Mouse (Mus musculus): ENCODE data around the gene Sfmbt1. TPM values are rescaled to one million over a fixed set of nuclear protein-coding genes. Genes with fewer than 3 reads are reported as not detected.

The Sfmbt1 gene
- polyA plus RNA-seq, 1 experiment from 2014 or later, result 17.1 TPM

DNA sequence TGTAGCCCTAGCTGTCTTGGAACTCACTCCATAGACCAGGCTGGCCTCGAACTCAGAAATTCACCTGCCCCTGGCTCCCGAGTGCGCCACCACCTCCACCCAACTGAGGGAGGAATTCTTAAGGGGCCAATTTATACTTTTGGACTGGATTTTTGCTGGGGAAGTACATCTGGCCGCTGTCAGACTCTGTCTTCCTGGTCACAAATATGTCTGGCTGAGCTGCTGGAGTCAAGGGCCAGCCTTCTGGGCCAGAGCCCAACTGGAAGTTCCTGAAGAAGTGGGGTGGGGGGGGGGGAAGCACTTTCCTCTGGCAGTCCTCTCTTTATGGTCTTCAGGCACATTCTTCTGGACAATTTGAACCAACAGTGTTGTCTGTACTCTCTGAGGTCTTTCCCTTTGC, 113.4 kb downstream of the Sfmbt1 start:
- no peak overlapping the region for H3K4me3 ChIP-seq
- peak overlapping the region; percentile 43 for H3K4me2 ChIP-seq
- no peaks in the 10 kb centered on the region for H3K36me3 ChIP-seq
- peak overlapping the region; percentile 80 for H3K27ac ChIP-seq
- no peaks in the 10 kb centered on the region for H3K27me3 ChIP-seq (replicated peaks)
- H3K4me1 ChIP-seq, result peaks cover 67% of the 10 kb centered on the region
- 71% methylated on average over 4 of the region's 4 CpGs for WGBS (ENCODE audit: insufficient replicate concordance)
- ATAC-seq, result no peak
- H3K9me3 ChIP-seq (replicated peaks), result no peaks in the 10 kb centered on the region
- peak overlapping the region; percentile 33; the same call in 1 of the 2 replicates for H3K9ac ChIP-seq

DNA sequence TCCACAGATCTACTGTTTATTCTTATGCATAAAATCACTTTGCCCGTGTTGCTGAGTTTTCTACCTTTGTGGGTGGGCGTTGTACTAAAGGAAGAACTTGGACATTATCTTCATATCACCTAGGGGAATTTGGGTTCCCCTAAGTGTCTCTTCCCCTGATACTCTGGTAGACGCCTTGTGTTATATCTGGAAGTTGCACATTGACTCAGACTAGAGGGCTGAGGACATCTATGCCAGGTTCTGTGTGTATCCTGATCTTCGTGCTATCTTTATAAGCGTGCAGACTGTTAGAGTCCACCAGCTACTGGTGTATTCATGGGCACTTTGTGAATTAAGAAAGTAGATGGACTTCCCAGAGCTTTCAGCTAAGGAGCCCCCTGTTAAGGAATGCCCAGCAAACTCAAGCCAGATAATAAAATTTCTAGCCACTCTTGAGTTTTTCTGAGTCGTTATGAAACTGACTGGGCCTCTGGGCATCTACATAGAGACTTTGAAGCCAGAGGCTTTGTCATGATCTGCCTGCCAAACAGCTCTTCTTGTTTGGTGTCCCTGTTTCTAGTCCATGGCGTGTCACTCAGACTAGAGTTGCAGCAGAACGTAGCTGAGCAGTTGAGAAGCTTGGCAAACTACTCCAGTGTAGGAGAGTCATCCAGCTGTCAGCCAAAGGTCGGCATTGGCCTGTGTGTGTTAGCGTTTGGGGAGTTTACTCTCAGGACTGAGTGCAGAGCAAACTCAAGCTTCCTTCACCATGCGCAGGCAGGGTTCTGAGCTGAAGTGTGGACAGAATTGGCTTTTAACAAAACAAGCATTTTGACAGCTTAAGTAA, 114.2 kb downstream of the Sfmbt1 start:
- no peaks in the 10 kb centered on the region for H3K9me3 ChIP-seq (replicated peaks)
- peak overlapping the region; percentile 80 for H3K27ac ChIP-seq
- WGBS (ENCODE audit: insufficient replicate concordance), result 39% methylated on average over 11 of the region's 11 CpGs
- H3K4me2 ChIP-seq, result peak overlapping the region; percentile 43
- H3K27me3 ChIP-seq (replicated peaks), result no peaks in the 10 kb centered on the region
- no peak overlapping the region for H3K4me3 ChIP-seq
- peaks cover 67% of the 10 kb centered on the region for H3K4me1 ChIP-seq
- peak overlapping the region; percentile 33 for H3K9ac ChIP-seq
- ATAC-seq, result peak; percentile 82
- no peaks in the 10 kb centered on the region for H3K36me3 ChIP-seq

DNA sequence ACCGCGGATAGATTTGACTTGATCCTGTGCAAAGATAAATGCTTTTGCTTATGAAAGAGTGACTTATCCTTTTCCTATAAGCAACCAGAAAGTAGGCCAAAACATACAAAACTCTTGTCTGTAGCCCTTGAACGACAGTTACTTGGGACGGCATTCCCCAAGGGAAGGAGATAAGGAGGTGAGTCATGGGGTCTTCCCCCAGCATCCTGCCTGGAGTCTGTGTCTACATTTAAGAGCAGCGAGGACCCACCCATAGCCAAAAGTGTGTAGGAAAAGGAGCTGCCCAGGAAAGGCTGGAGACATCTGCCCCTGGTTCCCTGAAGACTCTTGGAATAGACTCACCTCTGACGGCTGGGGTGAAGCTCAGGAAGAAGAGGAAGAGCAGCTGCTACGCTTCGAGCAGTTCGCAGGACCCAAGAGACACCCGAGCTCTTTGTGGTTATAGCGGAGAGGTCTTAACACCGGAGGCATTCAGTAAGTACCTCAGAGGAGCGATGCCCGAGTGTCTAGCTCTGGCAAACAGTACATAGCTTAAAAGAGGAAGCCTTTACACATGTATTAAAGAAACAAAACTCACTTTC, 122.9 kb downstream of the Sfmbt1 start:
- H3K4me3 ChIP-seq, result no peak overlapping the region
- 72% methylated on average over 14 of the region's 14 CpGs for WGBS (ENCODE audit: insufficient replicate concordance)
- peaks cover 5% of the 10 kb centered on the region; the same call in 1 of the 2 replicates for H3K4me1 ChIP-seq
- no peaks in the 10 kb centered on the region for H3K9me3 ChIP-seq (replicated peaks)
- no peak overlapping the region for H3K9ac ChIP-seq
- H3K27ac ChIP-seq, result no peak overlapping the region
- peaks cover 34% of the 10 kb centered on the region for H3K36me3 ChIP-seq
- ATAC-seq, result no peak
- H3K27me3 ChIP-seq (replicated peaks), result no peaks in the 10 kb centered on the region
- H3K4me2 ChIP-seq, result no peak overlapping the region

GRCm38 (mm10) chr14:30843701-30844100, 129.1 kb downstream of the Sfmbt1 start:
- Histone ChIP-seq H3K36me3 (peaks cover 11% of the 10 kb centered on the region), H3K27ac (no peak overlapping the region)
- WGBS (ENCODE audit: insufficient replicate concordance), result 70% methylated on average over 3 of the region's 3 CpGs

GRCm38 (mm10) chr14:30850504-30850903, 135.9 kb downstream of the Sfmbt1 start:
- ATAC-seq, result no peak
- Histone ChIP-seq H3K27me3 (replicated peaks) (no peaks in the 10 kb centered on the region), H3K4me1 (no peaks in the 10 kb centered on the region), H3K4me3 (no peak overlapping the region), H3K4me2 (no peak overlapping the region), H3K9ac (no peak overlapping the region), H3K27ac (no peak overlapping the region), H3K9me3 (replicated peaks) (no peaks in the 10 kb centered on the region), H3K36me3 (no peaks in the 10 kb centered on the region)
- WGBS (ENCODE audit: insufficient replicate concordance), result 81% methylated on average over 5 of the region's 5 CpGs

More at GRCm38 (mm10) chr14:30843701-30844100, 129.1 kb downstream of the Sfmbt1 start:
- Histone ChIP-seq H3K4me1 (no peaks in the 10 kb centered on the region), H3K9me3 (replicated peaks) (no peaks in the 10 kb centered on the region), H3K4me2 (no peak overlapping the region), H3K4me3 (no peak overlapping the region), H3K9ac (no peak overlapping the region), H3K27me3 (replicated peaks) (no peaks in the 10 kb centered on the region)
- ATAC-seq, result no peak

- ATAC-seq, result no peak
- no peak overlapping the region for H3K4me2 ChIP-seq
- no peak overlapping the region for H3K27ac ChIP-seq
- H3K4me3 ChIP-seq, result no peak overlapping the region
- H3K4me1 ChIP-seq, result 0 out of 2 replicates have a peak, but pooled peaks cover 8% of the 10 kb centered on the region
- H3K9ac ChIP-seq, result no peak overlapping the region
- no peaks in the 10 kb centered on the region for H3K36me3 ChIP-seq
- H3K27me3 ChIP-seq (replicated peaks), result no peaks in the 10 kb centered on the region
- WGBS (ENCODE audit: insufficient replicate concordance), result 77% methylated on average over 5 of the region's 5 CpGs
- H3K9me3 ChIP-seq (replicated peaks), result no peaks in the 10 kb centered on the region
Measured at GRCm38 (mm10) chr14:30852325-30852724, 137.7 kb downstream of the Sfmbt1 start.

GRCm38 (mm10) chr14:30855316-30855715, 140.7 kb downstream of the Sfmbt1 start:
- H3K9me3 ChIP-seq (replicated peaks), result no peaks in the 10 kb centered on the region
- H3K4me3 ChIP-seq, result no peak overlapping the region
- ATAC-seq, result no peak
- no peak overlapping the region for H3K4me2 ChIP-seq
- whole genome bisulfite sequencing (ENCODE audit: insufficient replicate concordance), result 88% methylated on average over 3 of the region's 3 CpGs
- 0 out of 2 replicates have a peak, but pooled peaks cover 8% of the 10 kb centered on the region for H3K4me1 ChIP-seq
- no peak overlapping the region for H3K27ac ChIP-seq
- no peak overlapping the region for H3K9ac ChIP-seq
- no peaks in the 10 kb centered on the region for H3K36me3 ChIP-seq
- H3K27me3 ChIP-seq (replicated peaks), result no peaks in the 10 kb centered on the region

- H3K9me3 ChIP-seq (replicated peaks), result no peaks in the 10 kb centered on the region
- no peak for ATAC-seq
Measured at GRCm38 (mm10) chr14:30856885-30857507, 142.3 kb downstream of the Sfmbt1 start.

GRCm38 (mm10) chr14:30857990-30858389, 143.3 kb downstream of the Sfmbt1 start:
- Histone ChIP-seq H3K27ac (no peak overlapping the region), H3K9ac (no peak overlapping the region), H3K4me3 (no peak overlapping the region), H3K36me3 (no peaks in the 10 kb centered on the region), H3K4me2 (no peak overlapping the region), H3K9me3 (replicated peaks) (no peaks in the 10 kb centered on the region), H3K4me1 (peaks cover 21% of the 10 kb centered on the region; the same call in 1 of the 2 replicates), H3K27me3 (replicated peaks) (no peaks in the 10 kb centered on the region)
- WGBS (ENCODE audit: insufficient replicate concordance), result 56% methylated on average over 4 of the region's 4 CpGs
- ATAC-seq, result no peak

More at GRCm38 (mm10) chr14:30856885-30857507, 142.3 kb downstream of the Sfmbt1 start:
- Histone ChIP-seq H3K4me2 (no peak overlapping the region), H3K27ac (no peak overlapping the region), H3K4me3 (no peak overlapping the region), H3K27me3 (replicated peaks) (no peaks in the 10 kb centered on the region), H3K9ac (no peak overlapping the region), H3K36me3 (no peaks in the 10 kb centered on the region), H3K4me1 (peaks cover 17% of the 10 kb centered on the region; the same call in 1 of the 2 replicates)
- 48% methylated on average over 10 of the region's 10 CpGs for WGBS (ENCODE audit: insufficient replicate concordance)

- peak overlapping the region; percentile 52 for H3K27ac ChIP-seq
- ATAC-seq, result no peak
- H3K9ac ChIP-seq, result no peak overlapping the region
- H3K9me3 ChIP-seq (replicated peaks), result no peaks in the 10 kb centered on the region
- H3K4me2 ChIP-seq, result peak overlapping the region; percentile 12; the same call in 1 of the 2 replicates
- H3K36me3 ChIP-seq, result peaks cover 23% of the 10 kb centered on the region
- H3K27me3 ChIP-seq (replicated peaks), result no peaks in the 10 kb centered on the region
- peaks cover 21% of the 10 kb centered on the region; the same call in 1 of the 2 replicates for H3K4me1 ChIP-seq
- WGBS (ENCODE audit: insufficient replicate concordance), result 66% methylated on average over 16 of the region's 16 CpGs
- no peak overlapping the region for H3K4me3 ChIP-seq
Measured at GRCm38 (mm10) chr14:30861421-30862125, 146.9 kb downstream of the Sfmbt1 start.

- no peak for ATAC-seq
- H3K27me3 ChIP-seq (replicated peaks), result no peaks in the 10 kb centered on the region
- H3K9ac ChIP-seq, result no peak overlapping the region
- no peak overlapping the region for H3K4me3 ChIP-seq
- peaks cover 13% of the 10 kb centered on the region; the same call in 1 of the 2 replicates for H3K4me1 ChIP-seq
- no peaks in the 10 kb centered on the region for H3K9me3 ChIP-seq (replicated peaks)
- H3K27ac ChIP-seq, result peak overlapping the region; percentile 52; the same call in 1 of the 2 replicates
- WGBS (ENCODE audit: insufficient replicate concordance), result 78% methylated on average over 9 of the region's 9 CpGs
- H3K4me2 ChIP-seq, result no peak overlapping the region
- peaks cover 26% of the 10 kb centered on the region for H3K36me3 ChIP-seq
Measured at GRCm38 (mm10) chr14:30862368-30862767, 147.7 kb downstream of the Sfmbt1 start.
